Mouse (Mus musculus): ENCODE results near the gene Il31. TPM values are rescaled to one million over a fixed set of nuclear protein-coding genes. Genes with fewer than 3 reads are reported as not detected.

Il31 gene
- polyA plus RNA-seq, 1 experiment from 2014 or later = not detected

DNA sequence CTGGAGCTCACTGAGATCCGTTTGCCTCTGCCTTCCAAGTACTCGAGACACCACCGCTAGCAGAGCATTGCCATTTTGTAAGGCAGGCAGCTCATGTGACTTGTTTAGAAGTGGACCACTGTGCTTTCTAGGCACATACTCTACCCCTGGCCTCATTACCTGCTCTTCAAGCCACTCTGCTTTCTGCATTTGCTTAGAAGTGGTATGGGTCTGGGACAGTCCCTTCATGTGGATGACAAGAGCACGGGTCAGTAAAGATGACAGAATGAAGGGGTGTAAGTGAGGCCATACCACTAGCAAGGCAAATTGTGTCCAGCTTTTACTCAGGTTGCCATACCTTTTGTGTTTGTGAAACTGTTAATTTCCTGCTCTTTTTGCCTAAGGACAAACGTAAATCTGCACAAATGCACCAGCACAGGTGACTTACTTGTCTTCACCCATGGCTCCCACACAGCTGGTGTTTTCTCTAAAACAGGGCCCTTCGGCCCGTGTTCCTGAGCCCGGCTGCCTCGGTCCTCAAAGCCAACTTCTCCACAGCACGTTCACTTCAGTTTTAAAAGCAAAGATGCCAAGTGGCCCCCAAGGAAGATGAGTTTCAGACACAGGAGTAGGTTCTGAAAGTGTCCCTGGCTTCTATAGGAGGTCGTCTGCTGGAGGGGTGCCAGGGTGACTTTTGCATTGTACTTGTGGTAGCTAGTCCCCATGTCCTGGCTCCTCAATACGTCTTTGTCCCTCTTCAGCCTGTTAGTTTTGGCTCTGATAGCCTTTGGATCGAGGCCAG is 57.6 kb downstream of the Il31 start:
- WGBS = 67% methylated on average over 13 of the region's 13 CpGs
- Histone ChIP-seq H3K27ac (peak overlapping the region; percentile 32; the same call in 1 of the 2 replicates), H3K9ac (no peak overlapping the region), H3K36me3 (replicated peaks; ENCODE audit: control insufficient read depth, insufficient read depth) (no peaks in the 10 kb centered on the region), H3K9me3 (ENCODE audit: control insufficient read depth, low read length) (no peaks in the 10 kb centered on the region), H3K4me2 (replicated peaks) (no peak overlapping the region), H3K27me3 (ENCODE audit: control insufficient read depth, insufficient read depth, low read length) (no peaks in the 10 kb centered on the region), H3K4me1 (replicated peaks; ENCODE audit: control insufficient read depth, insufficient read depth, low read length) (peaks cover 17% of the 10 kb centered on the region), H3K4me3 (replicated peaks; ENCODE audit: low read length) (no peak overlapping the region)
- DNase-seq (ENCODE audit: low spot score) (peak; percentile 70), ATAC-seq (ENCODE audit: low FRiP score) (no peak)

Small RNA genes within 50 kb of the gene (microRNA-seq; reads per million reads assigned to microRNA genes)
- gene Mir7647 = 0.48 reads per million

Other genes with a start within 250 kb of the Il31 start
- 1.6 TPM in 2 replicates for gene Wdr66, start 237.4 kb downstream of the Il31 start, polyA plus RNA-seq (2014; fragmentation: Nextera tagmentation; extraction: Ambion mirVana)
- gene Bcl7a, start 145.7 kb downstream of the Il31 start, polyA plus RNA-seq (2014; fragmentation: Nextera tagmentation; extraction: Ambion mirVana) = 35.6 and 36.5 TPM in 2 replicates
- gene Mlxip, start 94.7 kb downstream of the Il31 start, polyA plus RNA-seq (2014; fragmentation: Nextera tagmentation; extraction: Ambion mirVana) = 21.1 and 21.7 TPM in 2 replicates
- 0.43 and 0.89 TPM in 2 replicates for gene Lrrc43, start 184 bp downstream of the Il31 start, polyA plus RNA-seq (2014; fragmentation: Nextera tagmentation; extraction: Ambion mirVana)
- gene B3gnt4, start 21.0 kb upstream of the Il31 start, polyA plus RNA-seq (2014; fragmentation: Nextera tagmentation; extraction: Ambion mirVana) = 1.2 and 2.0 TPM in 2 replicates
- 105 and 110 TPM in 2 replicates for gene Diablo, start 34.7 kb upstream of the Il31 start, polyA plus RNA-seq (2014; fragmentation: Nextera tagmentation; extraction: Ambion mirVana)
- gene Gm49027, start 36.0 kb upstream of the Il31 start, polyA plus RNA-seq (2014; fragmentation: Nextera tagmentation; extraction: Ambion mirVana) = 0.67 and 0.74 TPM in 2 replicates
- 49.8 and 50.4 TPM in 2 replicates for gene Vps33a, start 83.5 kb upstream of the Il31 start, polyA plus RNA-seq (2014; fragmentation: Nextera tagmentation; extraction: Ambion mirVana)
- 70.7 and 72.9 TPM in 2 replicates for gene Clip1, start 195.1 kb upstream of the Il31 start, polyA plus RNA-seq (2014; fragmentation: Nextera tagmentation; extraction: Ambion mirVana)
- gene Zcchc8, start 231.6 kb upstream of the Il31 start, polyA plus RNA-seq (2014; fragmentation: Nextera tagmentation; extraction: Ambion mirVana) = 55.5 and 61.0 TPM in 2 replicates

Data from hindbrain, embryonic 14.5 days (tissue).